Mouse (Mus musculus): Measurements from ENCODE around the gene Mt4.

Mt4 gene

GRCm38 (mm10) chr8:94136933-94137332 lies at the start of gene Mt4:
Gene Mt4, plus strand, starts transcription at chr8:94137197.
- no peak for DNase-seq (ENCODE audit: low spot score in 2 of 2)

DNA sequence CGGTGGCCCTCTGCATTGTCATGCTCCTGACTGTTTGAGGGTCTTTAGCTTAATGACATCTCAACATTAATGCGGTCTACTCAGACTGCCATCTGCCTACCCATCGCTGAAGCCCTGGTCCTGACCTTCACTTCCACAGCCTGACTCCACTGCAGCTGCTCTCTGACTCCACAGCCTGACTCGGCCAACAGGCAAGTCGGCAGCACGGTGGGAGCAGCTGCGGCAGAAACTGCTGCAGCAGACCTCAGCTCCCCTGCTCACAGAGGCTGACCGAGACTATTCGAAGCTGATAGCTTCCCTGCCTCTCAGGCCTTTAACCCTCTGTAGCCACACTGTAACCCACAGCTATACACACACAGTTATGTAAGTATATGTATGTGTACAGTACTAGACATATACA lies 49.0 kb upstream of the Mt4 start:
- no peak for DNase-seq (ENCODE audit: low spot score in 2 of 2)

- no peak for DNase-seq (ENCODE audit: low spot score in 2 of 2)
Observed at GRCm38 (mm10) chr8:94089715-94090114, 47.3 kb upstream of the Mt4 start.

DNA sequence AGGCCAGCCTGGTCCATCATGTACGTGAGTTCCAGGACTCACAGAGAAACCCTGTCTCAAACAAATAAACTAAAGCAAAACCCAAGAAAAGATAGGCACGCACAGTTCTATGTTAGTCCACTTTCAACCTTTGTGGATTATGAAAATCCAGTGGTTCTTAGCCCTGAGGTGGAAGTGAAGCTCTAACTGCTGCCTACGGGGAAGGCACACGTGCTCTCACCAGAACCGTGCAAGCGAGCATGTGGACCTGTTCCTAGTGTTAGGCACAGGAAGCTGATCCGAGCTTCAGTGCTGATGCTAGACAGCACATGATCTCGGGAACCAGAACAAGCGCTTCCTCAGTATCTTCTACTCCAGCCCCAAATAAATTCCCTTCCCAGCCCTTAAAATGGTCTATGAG lies 44.1 kb upstream of the Mt4 start:
- no peak for DNase-seq (ENCODE audit: low spot score in 2 of 2)

DNA sequence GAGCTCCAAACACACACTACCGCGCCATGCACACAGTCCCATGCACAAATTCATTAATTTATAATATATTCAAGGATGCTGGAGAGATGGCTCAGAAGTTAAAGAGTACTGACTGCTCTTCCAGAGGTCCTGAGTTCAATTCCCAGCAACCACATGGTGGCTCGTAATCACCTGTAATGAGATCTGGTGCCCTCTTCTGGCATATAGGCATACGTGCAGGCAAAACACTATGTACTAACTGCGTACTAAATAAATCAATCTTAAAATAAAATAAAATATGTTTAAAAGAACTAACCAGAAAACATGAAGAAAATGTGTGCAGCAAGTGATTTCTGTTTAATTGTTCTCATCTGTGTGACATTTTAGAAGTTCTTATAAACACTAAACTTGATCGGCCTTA lies 42.7 kb upstream of the Mt4 start:
- no peak for DNase-seq (ENCODE audit: low spot score in 2 of 2)

DNA sequence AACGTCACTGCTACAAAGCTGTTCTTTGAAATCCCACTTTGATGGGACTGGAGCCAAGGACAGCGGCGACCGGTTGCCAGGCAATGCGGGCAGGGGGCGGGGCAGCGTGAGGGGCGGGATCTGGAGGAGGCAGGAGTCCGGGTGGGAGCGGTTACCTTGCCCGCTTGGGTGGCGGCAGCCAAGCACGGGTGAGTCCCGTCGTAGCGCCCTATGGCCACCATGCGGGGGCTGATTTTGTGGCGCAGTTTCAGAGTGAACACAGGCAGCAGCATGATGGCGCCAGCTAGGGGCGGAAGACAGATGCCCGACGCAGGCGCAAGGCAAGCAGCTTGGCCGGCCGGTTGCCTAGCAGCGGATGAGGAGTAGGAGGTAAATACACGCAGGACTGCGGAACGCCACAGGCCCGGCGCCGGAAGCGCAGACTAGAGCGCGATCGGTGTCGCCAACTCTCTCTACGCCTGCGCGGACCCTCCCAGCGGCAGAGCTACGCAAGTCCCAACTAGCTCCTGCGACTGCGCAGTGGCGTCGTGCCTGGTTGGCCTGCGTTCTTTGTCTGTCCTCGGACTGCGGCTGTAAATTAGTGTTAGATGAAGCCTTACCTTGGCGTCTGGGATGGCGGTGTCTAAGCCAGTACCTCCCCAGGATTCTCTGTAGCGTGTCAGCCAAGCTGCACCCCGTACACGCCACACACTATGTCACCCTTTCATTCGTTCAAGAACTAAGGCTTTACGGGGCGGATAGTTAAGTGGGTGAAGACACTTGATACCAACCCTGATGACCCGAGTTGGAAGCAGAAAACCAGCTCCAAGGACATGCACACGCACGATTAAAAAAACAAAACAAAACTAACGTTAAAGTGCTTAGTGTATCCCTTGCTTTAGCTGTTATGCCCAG lies 38.7 kb upstream of the Mt4 start, which contains the start of gene Bbs2:
Gene Bbs2, minus strand, starts transcription at position 848 of the 894 bp plus-strand sequence.
- DNase-seq (ENCODE audit: low spot score in 2 of 2) = peak; percentile 95 to 99

DNA sequence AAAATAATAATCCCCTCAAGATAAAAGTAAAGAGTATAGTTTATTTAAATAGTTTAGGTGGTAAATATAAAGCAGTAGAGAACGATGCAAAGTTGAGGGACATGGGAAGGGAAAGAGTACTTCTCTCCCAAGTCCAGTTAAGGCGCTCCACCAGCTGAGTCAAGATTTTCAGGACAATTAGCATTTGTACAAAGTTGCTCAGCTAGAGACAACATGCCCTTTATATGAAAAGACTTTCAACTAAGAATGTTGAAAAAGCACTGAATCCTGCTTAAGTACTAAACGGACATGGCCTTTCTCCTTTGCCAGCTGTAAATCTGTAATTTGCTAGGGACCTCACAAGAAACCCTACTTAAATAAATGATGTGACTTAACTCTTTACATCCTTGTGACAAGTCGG lies 38.0 kb upstream of the Mt4 start:
- no peak for DNase-seq (ENCODE audit: low spot score in 2 of 2)

DNA sequence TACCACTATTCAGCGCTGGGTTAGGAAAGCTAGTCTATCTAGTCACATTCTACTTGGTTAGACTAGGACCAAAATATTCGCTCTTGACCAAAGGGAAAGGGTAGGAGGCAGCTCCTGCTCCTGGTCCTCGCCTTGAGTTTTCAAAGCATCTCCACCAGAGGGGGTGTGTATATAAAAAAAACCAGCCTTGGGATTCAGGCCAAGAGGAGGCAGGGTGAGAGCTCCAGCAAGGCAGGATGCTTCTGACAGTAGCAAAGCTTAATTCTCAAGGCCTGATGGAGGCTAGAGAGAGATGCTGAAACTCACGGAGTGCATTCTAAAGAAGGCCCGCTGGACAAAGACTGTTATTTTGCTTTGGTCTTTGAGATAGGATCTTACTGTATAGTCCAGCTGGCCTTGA lies 32.9 kb upstream of the Mt4 start:
- DNase-seq (ENCODE audit: low spot score in 2 of 2) = no peak

DNA sequence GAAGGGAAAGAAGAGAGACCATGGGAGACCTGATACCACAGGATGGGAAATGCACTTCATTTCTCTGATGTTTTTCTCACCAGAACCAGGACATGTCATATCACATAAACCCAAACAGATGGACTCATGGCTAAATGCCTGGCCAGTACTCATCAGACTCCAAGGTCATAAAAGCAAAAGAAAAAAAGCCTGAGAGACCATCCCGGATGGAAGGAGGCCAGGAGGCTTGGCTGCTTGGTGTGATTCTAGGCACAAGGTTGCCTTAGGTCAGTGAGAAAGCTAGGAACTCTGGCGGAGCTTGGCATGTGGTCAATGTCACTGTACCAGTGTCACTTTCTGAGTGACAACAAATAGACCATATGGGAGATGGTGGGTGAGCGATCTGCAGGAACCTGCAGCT lies 29.1 kb upstream of the Mt4 start:
- no peak for DNase-seq (ENCODE audit: low spot score in 2 of 2)

- DNase-seq (ENCODE audit: low spot score in 2 of 2) = no peak
Observed at GRCm38 (mm10) chr8:94109396-94109795, 27.6 kb upstream of the Mt4 start.

GRCm38 (mm10) chr8:94109835-94110234 lies 27.2 kb upstream of the Mt4 start:
- DNase-seq (ENCODE audit: low spot score in 2 of 2) = no peak

GRCm38 (mm10) chr8:94110526-94111177 lies 26.3 kb upstream of the Mt4 start:
- DNase-seq (ENCODE audit: low spot score in 2 of 2) = no peak

DNA sequence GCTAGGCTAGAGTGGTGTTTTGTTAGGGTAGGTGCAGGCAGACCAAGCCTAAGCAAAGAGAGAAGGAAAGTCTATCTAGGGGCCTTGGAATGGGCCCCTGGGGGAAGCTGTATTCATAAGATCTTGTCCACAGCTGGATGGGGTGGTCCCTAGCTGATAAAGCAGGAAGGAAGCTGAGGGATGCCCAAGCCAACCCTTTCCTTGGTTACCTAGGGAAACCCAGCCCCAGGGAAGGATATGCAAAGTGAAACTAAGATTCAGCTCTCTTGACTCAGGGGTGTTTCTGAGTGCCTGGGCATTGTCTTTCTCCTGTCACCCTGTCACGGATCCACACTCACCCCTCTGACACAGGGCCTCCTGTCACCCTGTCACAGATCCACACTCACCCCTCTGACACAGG lies 23.6 kb upstream of the Mt4 start:
- no peak for DNase-seq (ENCODE audit: low spot score in 2 of 2)

DNA sequence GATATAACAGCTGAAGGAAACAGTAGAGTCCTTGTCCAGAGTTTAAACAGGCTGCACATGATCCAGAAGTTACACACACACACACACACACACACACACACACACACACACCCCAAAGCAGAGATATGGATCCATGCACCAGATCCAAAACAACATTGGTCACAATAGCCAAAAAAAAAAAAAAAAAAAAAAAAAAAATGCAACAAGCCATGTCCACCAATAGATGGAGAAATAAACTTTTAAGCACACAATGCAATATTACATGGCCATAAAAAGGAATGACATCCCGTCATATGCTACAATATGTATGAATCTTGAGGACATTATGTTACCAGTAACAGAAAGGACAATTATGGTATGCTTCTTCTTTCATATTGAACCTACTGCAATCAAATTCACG lies 23.0 kb upstream of the Mt4 start:
- no peak for DNase-seq (ENCODE audit: low spot score in 2 of 2)

DNA sequence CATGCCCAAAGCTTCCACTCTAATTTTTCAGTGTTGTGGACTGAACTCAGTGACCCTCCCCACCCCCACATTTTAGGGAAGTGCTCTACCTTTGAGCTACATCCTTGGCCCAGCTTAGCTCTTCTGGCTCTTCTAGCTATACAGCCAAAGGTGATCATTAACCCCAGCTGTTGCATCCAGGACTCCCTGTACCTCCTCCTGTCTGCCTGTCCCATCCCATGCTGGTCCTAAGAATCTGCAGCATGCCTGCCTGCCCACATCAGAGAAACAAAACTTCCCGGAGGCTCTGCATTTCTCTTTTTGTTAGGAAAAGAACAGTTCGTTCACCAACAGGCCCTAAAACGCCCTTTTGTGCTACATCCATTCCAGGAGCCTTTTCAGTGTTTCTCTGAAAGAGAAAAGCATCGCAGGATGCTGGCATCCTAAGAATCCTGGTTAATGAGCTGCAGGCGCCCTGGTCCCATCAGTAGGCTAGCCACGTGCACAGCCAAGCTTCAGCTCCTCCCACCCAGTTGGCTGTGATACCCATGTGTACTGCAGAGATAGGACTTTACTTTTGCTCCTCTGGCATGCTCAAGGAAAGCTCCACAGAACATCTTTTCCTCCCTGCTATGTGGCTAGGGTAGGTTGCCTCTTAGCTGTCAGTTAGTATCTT lies 18.1 kb upstream of the Mt4 start:
- no peak for DNase-seq (ENCODE audit: low spot score in 2 of 2)

- DNase-seq (ENCODE audit: low spot score in 2 of 2) = no peak
Observed at GRCm38 (mm10) chr8:94121625-94122024, 15.4 kb upstream of the Mt4 start.

DNA sequence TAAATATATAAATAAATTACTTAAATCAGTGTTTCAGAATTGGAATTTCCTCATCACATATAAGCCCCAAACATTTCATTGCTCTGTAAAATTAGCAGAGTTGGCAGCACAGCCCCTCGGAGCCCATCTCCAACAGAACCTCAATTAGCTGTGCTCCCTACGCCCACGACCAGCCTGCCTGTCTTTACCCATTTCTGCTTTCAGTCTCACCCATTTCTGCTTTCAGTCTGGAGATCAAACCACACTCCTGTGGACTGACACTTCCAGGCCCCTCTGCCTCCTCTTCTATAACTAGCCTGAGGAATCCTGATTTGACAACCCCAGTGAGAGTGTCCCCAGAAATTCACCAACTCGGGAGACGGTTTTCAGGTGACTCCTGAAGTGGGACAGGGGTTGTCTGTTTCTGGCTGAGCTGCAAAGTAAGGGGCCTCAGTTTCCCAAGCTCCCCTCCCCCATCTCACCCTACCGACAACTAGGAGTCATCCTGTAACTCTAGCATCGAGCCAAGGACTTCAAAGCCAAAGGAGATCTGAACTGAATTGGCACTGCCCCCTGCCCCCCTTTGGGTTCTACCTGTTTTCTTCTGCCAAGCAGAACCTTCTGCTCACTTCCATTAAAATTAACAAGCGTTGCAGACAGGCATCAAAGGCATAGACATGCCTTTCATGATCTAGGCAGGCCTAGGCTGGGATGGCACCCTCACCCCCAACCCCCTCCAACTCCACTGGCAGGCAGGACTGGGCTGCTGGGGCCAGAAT lies 14.1 kb upstream of the Mt4 start:
- DNase-seq (ENCODE audit: low spot score in 2 of 2) = no peak

GRCm38 (mm10) chr8:94127711-94128110 lies 9.3 kb upstream of the Mt4 start:
- no peak for DNase-seq (ENCODE audit: low spot score in 2 of 2)

GRCm38 (mm10) chr8:94129133-94129789 lies 7.7 kb upstream of the Mt4 start:
- no peak for DNase-seq (ENCODE audit: low spot score in 2 of 2)

- no peak for DNase-seq (ENCODE audit: low spot score in 2 of 2)
Observed at GRCm38 (mm10) chr8:94130126-94130525, 6.9 kb upstream of the Mt4 start.

GRCm38 (mm10) chr8:94132096-94132495 lies 4.9 kb upstream of the Mt4 start:
- no peak for DNase-seq (ENCODE audit: low spot score in 2 of 2)
